Mouse (Mus musculus): ENCODE data around the gene Retreg1. TPM values are rescaled to one million over a fixed set of nuclear protein-coding genes. Genes with fewer than 3 reads are reported as not detected.

Gene Retreg1
- total and polyA plus RNA-seq, 3 experiments, result 41.0 to 328 (median 248) TPM

- H3K27ac ChIP-seq, result no peak overlapping the region
- TF ChIP-seq EP300 (IDR thresholded peaks at IDR 0.05; ENCODE audit: insufficient read depth, low read depth, low read length), result no peak
- no peak for TF ChIP-seq POLR2A (IDR thresholded peaks at IDR 0.05; ENCODE audit: insufficient read depth, low read depth, low read length)
- no peak for TF ChIP-seq CTCF (IDR thresholded peaks at IDR 0.05)
Measured at GRCm38 (mm10) chr15:26008621-26009020, 165.6 kb downstream of the Retreg1 start.

GRCm38 (mm10) chr15:26012891-26013290 lies 169.9 kb downstream of the Retreg1 start:
- Histone ChIP-seq H3K79me2 (replicated peaks; ENCODE audit: control insufficient read depth, insufficient read depth, low read length) (no peaks in the 10 kb centered on the region), H3K4me1 (ENCODE audit: control insufficient read depth, insufficient read depth, low read length) (no peaks in the 10 kb centered on the region), H3K9ac (ENCODE audit: low read depth, low read length) (no peak overlapping the region), H3K27me3 (ENCODE audit: control insufficient read depth, insufficient read depth, low read length) (no peaks in the 10 kb centered on the region), H3K27ac (no peak overlapping the region), H3K36me3 (ENCODE audit: control insufficient read depth, insufficient read depth, low read length) (no peaks in the 10 kb centered on the region), H3K4me3 (no peak overlapping the region)
- no peak for DNase-seq
- TF ChIP-seq CTCF (IDR thresholded peaks at IDR 0.05) (no peak), POLR2A (IDR thresholded peaks at IDR 0.05; ENCODE audit: insufficient read depth, low read depth, low read length) (no peak), EP300 (IDR thresholded peaks at IDR 0.05; ENCODE audit: insufficient read depth, low read depth, low read length) (no peak)
- intact Hi-C loops (cut with DNase I), result no loop called here
- WGBS, result 74% methylated on average over 4 of the region's 4 CpGs

More at GRCm38 (mm10) chr15:26008621-26009020, 165.6 kb downstream of the Retreg1 start:
- DNase-seq, result no peak
- 74% methylated on average over 3 of the region's 3 CpGs for WGBS
- Histone ChIP-seq H3K79me2 (replicated peaks; ENCODE audit: control insufficient read depth, insufficient read depth, low read length) (no peaks in the 10 kb centered on the region), H3K4me3 (no peak overlapping the region), H3K9ac (ENCODE audit: low read depth, low read length) (no peak overlapping the region), H3K27me3 (ENCODE audit: control insufficient read depth, insufficient read depth, low read length) (no peaks in the 10 kb centered on the region), H3K36me3 (ENCODE audit: control insufficient read depth, insufficient read depth, low read length) (no peaks in the 10 kb centered on the region), H3K4me1 (ENCODE audit: control insufficient read depth, insufficient read depth, low read length) (no peaks in the 10 kb centered on the region)
- intact Hi-C loops (cut with DNase I), result no loop called here

GRCm38 (mm10) chr15:26015979-26016665 lies 173.1 kb downstream of the Retreg1 start:
- Histone ChIP-seq H3K27me3 (ENCODE audit: control insufficient read depth, insufficient read depth, low read length) (no peaks in the 10 kb centered on the region), H3K36me3 (ENCODE audit: control insufficient read depth, insufficient read depth, low read length) (no peaks in the 10 kb centered on the region), H3K4me1 (ENCODE audit: control insufficient read depth, insufficient read depth, low read length) (no peaks in the 10 kb centered on the region), H3K27ac (no peak overlapping the region), H3K4me3 (no peak overlapping the region), H3K9ac (ENCODE audit: low read depth, low read length) (no peak overlapping the region), H3K79me2 (replicated peaks; ENCODE audit: control insufficient read depth, insufficient read depth, low read length) (no peaks in the 10 kb centered on the region)
- peak; percentile 25 to 30 for DNase-seq
- 31% methylated on average over 14 of the region's 14 CpGs for WGBS
- TF ChIP-seq POLR2A (IDR thresholded peaks at IDR 0.05; ENCODE audit: insufficient read depth, low read depth, low read length), result no peak
- intact Hi-C loops (cut with DNase I), result no loop called here

- H3K79me2 ChIP-seq (replicated peaks; ENCODE audit: control insufficient read depth, insufficient read depth, low read length), result no peaks in the 10 kb centered on the region
- TF ChIP-seq EP300 (IDR thresholded peaks at IDR 0.05; ENCODE audit: insufficient read depth, low read depth, low read length) (no peak), CTCF (IDR thresholded peaks at IDR 0.05) (no peak), POLR2A (IDR thresholded peaks at IDR 0.05; ENCODE audit: insufficient read depth, low read depth, low read length) (no peak)
- no peak overlapping the region for H3K4me3 ChIP-seq
- no peaks in the 10 kb centered on the region for H3K4me1 ChIP-seq (ENCODE audit: control insufficient read depth, insufficient read depth, low read length)
- H3K36me3 ChIP-seq (ENCODE audit: control insufficient read depth, insufficient read depth, low read length), result no peaks in the 10 kb centered on the region
- WGBS, result 87% methylated on average over 8 of the region's 8 CpGs
- H3K27ac ChIP-seq, result no peak overlapping the region
- H3K9ac ChIP-seq (ENCODE audit: low read depth, low read length), result no peak overlapping the region
- H3K27me3 ChIP-seq (ENCODE audit: control insufficient read depth, insufficient read depth, low read length), result no peaks in the 10 kb centered on the region
- DNase-seq, result no peak
- intact Hi-C loops (cut with DNase I), result no loop called here
Measured at GRCm38 (mm10) chr15:26021721-26022120, 178.7 kb downstream of the Retreg1 start.

- intact Hi-C loops (cut with DNase I), result no loop called here
- H3K9ac ChIP-seq (ENCODE audit: low read depth, low read length), result no peak overlapping the region
- no peak overlapping the region for H3K27ac ChIP-seq
- H3K79me2 ChIP-seq (replicated peaks; ENCODE audit: control insufficient read depth, insufficient read depth, low read length), result no peaks in the 10 kb centered on the region
- no peaks in the 10 kb centered on the region for H3K4me1 ChIP-seq (ENCODE audit: control insufficient read depth, insufficient read depth, low read length)
- WGBS, result 73% methylated on average over 5 of the region's 5 CpGs
- no peak for DNase-seq
- no peaks in the 10 kb centered on the region for H3K36me3 ChIP-seq (ENCODE audit: control insufficient read depth, insufficient read depth, low read length)
- no peak overlapping the region for H3K4me3 ChIP-seq
- no peaks in the 10 kb centered on the region for H3K27me3 ChIP-seq (ENCODE audit: control insufficient read depth, insufficient read depth, low read length)
- no peak for TF ChIP-seq EP300 (IDR thresholded peaks at IDR 0.05; ENCODE audit: insufficient read depth, low read depth, low read length)
- TF ChIP-seq CTCF (IDR thresholded peaks at IDR 0.05), result no peak
- TF ChIP-seq POLR2A (IDR thresholded peaks at IDR 0.05; ENCODE audit: insufficient read depth, low read depth, low read length), result no peak
Measured at GRCm38 (mm10) chr15:26022636-26023035, 179.7 kb downstream of the Retreg1 start.

Small RNA genes lying within 50 kb of the gene (microRNA-seq; reads per million reads assigned to microRNA genes)
- gene Mir7212, result 2.2 to 2.7 reads per million in 2 experiments

Other genes with a start within 250 kb of the Retreg1 start
- gene Myo10, start 220.7 kb upstream of the Retreg1 start, total RNA-seq (2021), result 10 to 100 TPM; 63.7 to 67.9 TPM
- gene Myo10, start 220.7 kb upstream of the Retreg1 start, polyA plus RNA-seq (2012; rRNA removed), result 26.6 and 35.4 TPM in 2 replicates
- gene Zfp622, start 141.2 kb downstream of the Retreg1 start, total RNA-seq (2021), result 10 to 100 TPM; 22.5 to 25.4 TPM
- gene Zfp622, start 141.2 kb downstream of the Retreg1 start, polyA plus RNA-seq (2012; rRNA removed), result 8.3 and 13.9 TPM in 2 replicates